Mouse (Mus musculus): ENCODE results near the gene Gm26741. TPM values are rescaled to one million over a fixed set of nuclear protein-coding genes. Genes with fewer than 3 reads are reported as not detected.
"Not testable (repeated sequence)": the region's sequence is repeated elsewhere in the genome, so short reads cannot be mapped to it uniquely, and the experiment has no call there.

Gm26741 gene
- polyA plus RNA-seq (2015; fragmentation: Nextera tagmentation; extraction: Ambion mirVana) = not detected in 2 replicates

- Histone ChIP-seq H3K9me3 (no peaks in the 10 kb centered on the region), H3K27ac (replicated peaks) (no peak within 1 kb of the TSS), H3K9ac (replicated peaks) (no peak within 1 kb of the TSS), H3K4me2 (replicated peaks) (no peak within 1 kb of the TSS), H3K27me3 (no peaks in the 10 kb centered on the region), H3K4me3 (no peak within 1 kb of the TSS), H3K36me3 (peaks cover 4% of the 10 kb centered on the region; the same call in 1 of the 2 replicates), H3K4me1 (no peaks in the 10 kb centered on the region)
- 89% methylated on average over 2 of the region's 2 CpGs for WGBS
- ATAC-seq (replicated peaks) = no peak
Observed at GRCm38 (mm10) chr10:52358467-52358866, at the start of gene Gm26741. Gene Gm26741, plus strand, starts transcription at chr10:52358767.

GRCm38 (mm10) chr10:52309196-52309595 is 49.4 kb upstream of the Gm26741 start:
- H3K27me3 ChIP-seq = no peaks in the 10 kb centered on the region
- ATAC-seq (replicated peaks) = no peak
- H3K9ac ChIP-seq (replicated peaks) = no peak overlapping the region
- WGBS = 90% methylated on average over 8 of the region's 8 CpGs
- no peaks in the 10 kb centered on the region for H3K9me3 ChIP-seq
- H3K4me3 ChIP-seq = no peak overlapping the region
- 0 out of 2 replicates have a peak, but pooled peaks cover 7% of the 10 kb centered on the region for H3K36me3 ChIP-seq
- H3K4me2 ChIP-seq (replicated peaks) = no peak overlapping the region
- H3K27ac ChIP-seq (replicated peaks) = no peak overlapping the region
- H3K4me1 ChIP-seq = no peaks in the 10 kb centered on the region

- H3K27me3 ChIP-seq = no peaks in the 10 kb centered on the region
- no peaks in the 10 kb centered on the region for H3K4me1 ChIP-seq
- no peak overlapping the region for H3K4me2 ChIP-seq (replicated peaks)
- H3K9me3 ChIP-seq = no peaks in the 10 kb centered on the region
- no peak for ATAC-seq (replicated peaks)
- 93% methylated on average over 28 of the region's 28 CpGs for WGBS
- H3K36me3 ChIP-seq = peaks cover 7% of the 10 kb centered on the region; the same call in 1 of the 2 replicates
- H3K27ac ChIP-seq (replicated peaks) = no peak overlapping the region
- no peak overlapping the region for H3K9ac ChIP-seq (replicated peaks)
- no peak overlapping the region for H3K4me3 ChIP-seq
Observed at GRCm38 (mm10) chr10:52319506-52320286, 38.9 kb upstream of the Gm26741 start.

GRCm38 (mm10) chr10:52321918-52322317 is 36.6 kb upstream of the Gm26741 start:
- H3K4me3 ChIP-seq = no peak overlapping the region
- H3K36me3 ChIP-seq = peaks cover 7% of the 10 kb centered on the region; the same call in 1 of the 2 replicates
- H3K9ac ChIP-seq (replicated peaks) = no peak overlapping the region
- WGBS = 94% methylated on average over 3 of the region's 3 CpGs
- H3K4me1 ChIP-seq = no peaks in the 10 kb centered on the region
- H3K4me2 ChIP-seq (replicated peaks) = no peak overlapping the region
- ATAC-seq (replicated peaks) = no peak
- H3K27ac ChIP-seq (replicated peaks) = no peak overlapping the region
- no peaks in the 10 kb centered on the region for H3K27me3 ChIP-seq
- H3K9me3 ChIP-seq = no peaks in the 10 kb centered on the region

GRCm38 (mm10) chr10:52331007-52331406 is 27.6 kb upstream of the Gm26741 start:
- ATAC-seq (replicated peaks) = no peak

GRCm38 (mm10) chr10:52343324-52343723 is 15.2 kb upstream of the Gm26741 start:
- H3K36me3 ChIP-seq = peaks cover 63% of the 10 kb centered on the region
- not testable (repeated sequence) for H3K9me3 ChIP-seq; H3K9ac ChIP-seq (replicated peaks); H3K4me2 ChIP-seq (replicated peaks); H3K4me3 ChIP-seq; H3K27ac ChIP-seq (replicated peaks); H3K27me3 ChIP-seq; H3K4me1 ChIP-seq
- ATAC-seq (replicated peaks) = 0 out of 2 replicates have a peak, but pooled peaks have one; percentile 26
- 96% methylated on average over 4 of the region's 4 CpGs for WGBS

More at GRCm38 (mm10) chr10:52331007-52331406, 27.6 kb upstream of the Gm26741 start:
- no peaks in the 10 kb centered on the region for H3K27me3 ChIP-seq
- H3K4me3 ChIP-seq = no peak overlapping the region
- H3K36me3 ChIP-seq = peaks cover 5% of the 10 kb centered on the region; the same call in 1 of the 2 replicates
- H3K9me3 ChIP-seq = no peaks in the 10 kb centered on the region
- WGBS = 0% methylated on average over 1 of the region's 1 CpGs
- no peak overlapping the region for H3K9ac ChIP-seq (replicated peaks)
- no peaks in the 10 kb centered on the region for H3K4me1 ChIP-seq
- no peak overlapping the region for H3K27ac ChIP-seq (replicated peaks)
- no peak overlapping the region for H3K4me2 ChIP-seq (replicated peaks)

- H3K36me3 ChIP-seq = peaks cover 37% of the 10 kb centered on the region
- no peak overlapping the region for H3K9ac ChIP-seq (replicated peaks)
- no peak overlapping the region for H3K4me2 ChIP-seq (replicated peaks)
- H3K4me1 ChIP-seq = no peaks in the 10 kb centered on the region
- H3K4me3 ChIP-seq = no peak overlapping the region
- 69% methylated on average over 9 of the region's 9 CpGs for WGBS
- H3K27ac ChIP-seq (replicated peaks) = no peak overlapping the region
- no peak for ATAC-seq (replicated peaks)
- no peaks in the 10 kb centered on the region for H3K9me3 ChIP-seq
- no peaks in the 10 kb centered on the region for H3K27me3 ChIP-seq
Observed at GRCm38 (mm10) chr10:52353184-52353583, 5.4 kb upstream of the Gm26741 start.

- H3K27me3 ChIP-seq = no peaks in the 10 kb centered on the region
- H3K27ac ChIP-seq (replicated peaks) = no peak overlapping the region
- H3K4me1 ChIP-seq = no peaks in the 10 kb centered on the region
- no peak overlapping the region for H3K9ac ChIP-seq (replicated peaks)
- no peak for ATAC-seq (replicated peaks)
- no peak overlapping the region for H3K4me2 ChIP-seq (replicated peaks)
- 95% methylated on average over 4 of the region's 4 CpGs for WGBS
- no peak overlapping the region for H3K4me3 ChIP-seq
- H3K9me3 ChIP-seq = no peaks in the 10 kb centered on the region
- H3K36me3 ChIP-seq = 0 out of 2 replicates have a peak, but pooled peaks cover 4% of the 10 kb centered on the region
Observed at GRCm38 (mm10) chr10:52360241-52360735, 1.7 kb downstream of the Gm26741 start.

- 0 out of 2 replicates have a peak, but pooled peaks cover 4% of the 10 kb centered on the region for H3K36me3 ChIP-seq
- H3K27me3 ChIP-seq = no peaks in the 10 kb centered on the region
- H3K4me3 ChIP-seq = no peak overlapping the region
- H3K9me3 ChIP-seq = no peaks in the 10 kb centered on the region
- WGBS = 84% methylated on average over 9 of the region's 9 CpGs
- H3K4me1 ChIP-seq = no peaks in the 10 kb centered on the region
- no peak overlapping the region for H3K4me2 ChIP-seq (replicated peaks)
- H3K27ac ChIP-seq (replicated peaks) = no peak overlapping the region
- ATAC-seq (replicated peaks) = no peak
- no peak overlapping the region for H3K9ac ChIP-seq (replicated peaks)
Observed at GRCm38 (mm10) chr10:52360862-52361609, 2.5 kb downstream of the Gm26741 start.

GRCm38 (mm10) chr10:52368376-52368775 is 9.8 kb downstream of the Gm26741 start:
- H3K27ac ChIP-seq (replicated peaks) = no peak overlapping the region
- WGBS = 81% methylated on average over 4 of the region's 4 CpGs
- no peaks in the 10 kb centered on the region for H3K4me1 ChIP-seq
- no peak overlapping the region for H3K4me3 ChIP-seq
- no peak overlapping the region for H3K4me2 ChIP-seq (replicated peaks)
- H3K9me3 ChIP-seq = no peaks in the 10 kb centered on the region
- no peaks in the 10 kb centered on the region for H3K36me3 ChIP-seq
- ATAC-seq (replicated peaks) = no peak
- no peak overlapping the region for H3K9ac ChIP-seq (replicated peaks)
- H3K27me3 ChIP-seq = no peaks in the 10 kb centered on the region

- Histone ChIP-seq H3K27me3 (no peaks in the 10 kb centered on the region), H3K4me3 (no peak overlapping the region)
- 87% methylated on average over 4 of the region's 4 CpGs for WGBS
Observed at GRCm38 (mm10) chr10:52373834-52374233, 15.3 kb downstream of the Gm26741 start.

GRCm38 (mm10) chr10:52374651-52375050 is 16.1 kb downstream of the Gm26741 start:
- ATAC-seq (replicated peaks) = no peak
- Histone ChIP-seq H3K36me3 (no peaks in the 10 kb centered on the region), H3K9me3 (no peaks in the 10 kb centered on the region), H3K4me2 (replicated peaks) (no peak overlapping the region), H3K27ac (replicated peaks) (no peak overlapping the region), H3K27me3 (no peaks in the 10 kb centered on the region), H3K9ac (replicated peaks) (no peak overlapping the region), H3K4me3 (no peak overlapping the region), H3K4me1 (peaks cover 20% of the 10 kb centered on the region)

More at GRCm38 (mm10) chr10:52373834-52374233, 15.3 kb downstream of the Gm26741 start:
- ATAC-seq (replicated peaks) = no peak
- H3K36me3 ChIP-seq = no peaks in the 10 kb centered on the region
- peaks cover 12% of the 10 kb centered on the region; the same call in 1 of the 2 replicates for H3K4me1 ChIP-seq
- H3K4me2 ChIP-seq (replicated peaks) = no peak overlapping the region
- H3K27ac ChIP-seq (replicated peaks) = no peak overlapping the region
- no peak overlapping the region for H3K9ac ChIP-seq (replicated peaks)
- no peaks in the 10 kb centered on the region for H3K9me3 ChIP-seq

All from forebrain, embryonic 15.5 days (tissue).